Mouse (Mus musculus) cerebellum, adult 9-10 months (tissue): ENCODE results near the gene Xpo5.

Experiments
- DNase-seq: peaks from one replicate; pipeline ENCODE4 v3.0.0; 2022

Gene Xpo5

DNA sequence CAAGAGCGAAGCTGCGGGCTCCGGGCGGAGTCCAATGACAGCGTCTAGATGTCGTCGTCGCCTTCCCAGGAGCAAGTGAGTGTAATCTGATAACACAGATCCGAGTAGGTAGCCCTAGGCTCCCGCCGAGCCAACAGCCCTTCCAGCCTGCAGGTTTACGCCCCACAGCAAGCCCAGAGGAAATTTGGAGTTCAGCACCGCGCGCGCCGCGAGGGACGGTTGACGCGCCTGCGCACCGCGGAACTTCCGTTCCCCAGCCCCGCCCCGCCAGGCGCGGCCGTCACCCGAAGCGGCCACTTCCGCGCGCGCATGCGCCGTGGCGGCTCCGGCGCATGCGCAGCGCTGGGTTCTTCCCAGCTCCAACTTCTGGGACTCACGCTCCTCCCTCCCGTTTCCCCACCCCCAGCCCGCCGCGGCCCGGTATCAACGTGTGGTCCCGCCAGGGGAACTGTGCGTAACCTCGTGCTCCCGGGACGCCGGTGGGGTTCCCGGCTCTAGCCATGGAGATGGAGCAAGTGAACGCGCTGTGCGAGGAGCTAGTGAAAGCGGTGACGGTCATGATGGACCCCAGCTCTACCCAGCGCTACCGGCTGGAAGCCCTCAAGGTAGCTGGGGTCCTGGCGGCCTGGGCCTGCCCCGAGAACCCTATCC lies at the start of gene Xpo5, which contains the start of gene Polh:
TSS of gene Xpo5 (plus strand) at position 362 of the 651 bp plus-strand sequence.
TSS of gene Polh (minus strand) at position 225 of the 651 bp plus-strand sequence.
- peak; percentile 93 for DNase-seq

DNA sequence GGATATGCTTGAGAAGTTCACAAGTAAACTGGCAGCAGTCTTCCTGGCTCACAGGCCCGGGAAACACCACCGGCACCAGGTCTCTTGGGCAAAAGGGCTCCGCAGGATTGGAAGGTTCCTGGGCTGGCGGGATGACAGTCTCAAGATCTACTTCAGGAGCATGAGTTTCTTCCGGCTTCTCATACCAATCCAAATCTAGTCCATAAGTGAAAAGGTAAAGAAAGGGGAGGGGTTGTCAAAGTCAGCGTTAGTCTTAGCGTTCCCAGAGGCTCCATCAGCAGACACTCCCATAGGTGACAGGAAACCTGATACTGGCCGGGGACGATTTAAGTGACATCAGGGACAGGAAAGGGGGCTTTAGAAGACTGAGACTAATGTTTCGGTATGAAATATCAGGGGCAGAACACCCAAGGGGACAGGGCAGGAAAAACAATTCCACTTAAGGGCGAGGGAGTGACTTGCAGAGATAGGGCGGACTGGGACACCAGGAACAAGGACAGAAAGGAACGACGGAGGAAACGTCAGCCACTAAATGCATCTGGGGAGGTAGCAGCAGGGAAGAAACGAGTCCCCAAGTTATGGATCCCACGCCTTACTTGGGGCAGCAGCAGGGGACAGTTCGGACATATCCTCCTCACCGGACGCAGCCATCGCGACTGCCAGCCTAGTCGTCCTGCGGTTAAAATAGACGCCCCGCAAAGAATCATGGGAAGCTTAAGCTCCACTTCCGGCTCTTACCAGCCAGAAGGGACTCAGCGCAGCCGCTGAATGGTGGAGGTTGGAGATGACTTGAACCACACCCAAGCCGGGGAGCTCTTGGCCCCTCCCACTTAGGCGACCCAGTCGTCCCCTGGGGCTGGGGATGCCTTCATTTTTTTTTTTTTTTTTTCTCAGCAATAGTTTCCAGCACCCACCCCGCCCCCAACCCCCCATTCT lies 49.5 kb upstream of the Xpo5 start, which contains the start of gene Mad2l1bp:
TSS of gene Mad2l1bp (minus strand) at position 707 of the 936 bp plus-strand sequence.
- DNase-seq, result peak; percentile 87

DNA sequence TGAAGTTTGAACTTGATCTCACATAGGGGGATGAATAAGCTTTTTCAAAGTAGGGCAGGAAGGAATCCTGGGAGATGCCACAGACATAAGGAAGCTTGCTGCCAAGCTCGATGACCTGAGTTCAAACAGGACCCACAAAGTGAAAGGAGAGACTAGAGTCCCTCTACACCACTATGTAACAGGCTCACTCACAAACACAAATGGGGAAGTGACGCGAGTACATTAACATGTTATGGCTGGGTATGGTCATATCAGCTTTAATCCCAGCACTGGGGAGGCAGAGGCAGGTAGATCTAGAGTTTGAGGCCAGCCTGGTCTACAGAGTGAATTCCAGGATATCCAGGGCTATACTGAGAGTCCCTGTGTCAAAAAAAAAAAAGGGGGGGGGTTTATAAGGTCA lies 48.2 kb upstream of the Xpo5 start:
- DNase-seq, result no peak

DNA sequence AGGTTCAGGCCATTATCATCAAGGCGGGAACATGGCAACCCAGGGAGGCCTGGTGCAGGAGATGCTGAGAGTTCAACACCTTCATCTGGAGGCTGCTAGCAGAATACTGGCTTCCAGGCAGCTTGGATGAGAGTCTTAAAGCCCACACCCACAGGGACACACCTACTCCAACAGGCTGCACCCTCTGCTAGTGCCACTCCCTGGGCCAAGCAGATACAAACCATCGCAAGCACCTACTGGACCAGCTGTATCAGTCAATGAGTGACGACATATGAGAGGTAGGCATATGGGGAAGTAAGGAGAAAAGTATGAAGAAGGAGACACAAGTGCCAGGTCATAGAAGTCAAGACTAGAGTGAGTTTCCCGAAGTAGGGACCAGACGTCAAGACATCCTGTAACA lies 45.9 kb upstream of the Xpo5 start:
- DNase-seq, result no peak

DNA sequence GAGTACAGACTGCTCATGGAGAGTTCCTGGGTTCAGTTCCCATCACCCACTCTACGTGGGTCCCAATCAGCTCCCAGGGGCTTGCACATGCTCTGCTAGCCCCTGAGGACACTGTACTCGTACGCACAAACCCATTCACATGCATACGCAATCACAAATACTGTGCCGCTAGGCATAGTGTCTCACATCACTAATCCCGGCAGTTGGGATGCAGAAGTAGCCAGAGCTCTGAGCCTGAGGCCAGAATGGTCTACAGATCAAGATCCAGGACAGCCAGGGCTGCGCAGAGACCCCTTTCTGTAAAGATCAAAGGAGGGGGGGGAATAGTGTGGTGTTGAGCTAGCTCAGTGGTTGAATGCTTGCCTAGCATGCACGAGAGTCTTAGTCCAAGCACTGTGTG lies 45.5 kb upstream of the Xpo5 start:
- peak; percentile 26 for DNase-seq

DNA sequence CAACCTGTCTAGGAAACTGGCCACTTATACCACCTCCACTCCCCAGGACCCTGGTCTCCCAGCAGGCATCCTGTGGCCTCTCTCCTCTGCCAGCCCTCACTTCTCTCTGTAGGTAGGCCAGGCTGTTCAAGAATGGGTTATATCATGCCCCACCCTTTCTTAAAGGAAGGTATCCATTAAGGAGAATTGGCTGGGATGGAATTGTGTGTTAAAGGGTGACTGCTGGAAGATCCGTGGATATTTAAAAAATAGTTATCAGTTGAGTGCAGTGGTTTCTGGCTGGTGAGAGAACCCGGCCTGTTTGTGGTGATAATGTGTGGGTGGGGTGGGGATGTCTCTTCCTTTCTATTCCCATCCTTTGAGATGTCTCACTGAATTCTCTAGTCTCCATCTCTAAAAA lies 43.3 kb upstream of the Xpo5 start:
- peak; percentile 57 for DNase-seq

DNA sequence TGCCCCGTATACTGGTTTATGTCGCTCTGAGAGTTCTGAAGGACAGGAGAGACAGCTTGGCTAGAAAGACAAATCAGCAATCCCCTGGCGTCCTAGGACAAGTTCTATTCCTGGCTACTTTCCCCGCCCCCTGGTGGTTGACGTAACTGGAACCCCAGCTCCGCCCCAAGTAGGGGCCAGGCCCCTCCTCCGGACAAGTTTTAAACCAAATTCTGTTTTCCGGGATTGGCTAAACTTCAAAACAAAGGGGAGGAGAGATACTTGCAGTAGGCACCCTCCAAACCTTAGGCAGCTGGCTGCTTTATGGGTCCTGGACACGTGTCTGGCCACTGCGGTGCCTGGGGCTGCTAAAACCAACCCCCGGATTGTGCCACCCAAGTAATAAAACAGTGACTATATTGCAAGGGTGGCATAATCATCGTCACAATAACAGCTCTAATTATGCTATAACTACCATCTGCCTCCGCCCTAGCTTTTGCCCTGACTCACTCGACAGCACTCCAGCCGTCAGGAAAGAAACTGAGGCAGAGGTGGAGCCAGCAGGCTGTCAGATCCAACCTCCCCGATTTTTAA lies 42.4 kb upstream of the Xpo5 start:
- DNase-seq, result peak; percentile 90

DNA sequence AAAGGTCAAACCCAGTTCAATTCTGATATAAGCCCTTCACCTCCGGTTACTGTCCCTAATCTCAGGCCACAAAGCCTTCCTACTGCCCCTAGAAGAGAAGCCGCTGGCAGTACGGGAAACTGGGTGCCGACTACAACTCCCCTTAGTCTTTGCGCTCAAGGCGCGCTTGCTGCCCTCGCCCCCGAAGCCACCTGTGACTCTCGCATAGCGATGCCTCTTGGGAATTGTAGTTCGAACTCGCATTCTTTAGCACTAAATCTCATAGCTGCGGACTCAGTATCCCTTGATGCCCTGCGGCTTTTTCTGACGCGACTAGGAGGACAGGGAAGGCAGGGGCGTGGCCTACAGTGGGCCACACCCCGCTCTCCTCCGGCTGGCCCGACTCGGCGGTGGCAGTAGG lies 41.9 kb upstream of the Xpo5 start, which contains the start of gene Gtpbp2:
TSS of gene Gtpbp2 (plus strand) at position 347 of the 400 bp plus-strand sequence.
- DNase-seq, result peak; percentile 100

DNA sequence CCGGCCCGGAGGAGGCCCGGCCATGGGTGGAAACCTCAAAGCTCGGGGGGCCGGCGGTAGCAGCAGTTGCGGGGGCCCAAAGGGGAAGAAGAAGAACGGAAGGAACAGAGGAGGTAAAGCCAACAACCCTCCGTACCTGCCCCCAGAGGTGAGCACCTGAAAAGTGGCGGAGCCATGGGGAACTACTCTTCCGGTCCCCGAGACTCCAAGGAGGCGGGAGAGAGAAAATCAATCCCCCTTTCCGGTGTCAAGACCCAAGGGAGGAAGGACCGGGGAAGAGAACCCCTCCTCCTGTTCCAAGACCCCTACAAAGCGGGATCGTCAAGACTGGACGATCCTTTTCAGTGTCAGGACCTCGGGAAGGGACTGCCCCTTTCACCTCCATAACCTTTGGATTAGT lies 41.4 kb upstream of the Xpo5 start:
- DNase-seq, result no peak

DNA sequence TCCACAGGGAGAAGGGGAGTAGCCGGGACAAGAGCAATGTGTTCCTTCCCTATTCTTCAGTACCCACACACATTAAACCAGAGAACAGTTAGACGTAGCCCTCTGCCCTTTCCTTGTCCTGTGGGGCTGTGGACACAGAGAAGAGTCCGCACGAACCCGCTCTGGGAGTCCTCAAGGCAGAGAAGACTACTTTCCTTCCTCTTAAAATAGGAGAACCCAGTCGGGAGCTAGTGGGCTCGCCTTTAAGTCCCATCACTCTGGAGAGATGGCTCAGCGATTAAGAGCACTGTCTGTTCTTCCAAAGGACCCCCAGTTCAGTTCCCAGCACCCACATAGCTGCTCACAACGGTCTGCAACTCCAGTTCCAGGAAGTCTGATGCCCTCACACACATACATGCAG lies 40.9 kb upstream of the Xpo5 start:
- no peak for DNase-seq

DNA sequence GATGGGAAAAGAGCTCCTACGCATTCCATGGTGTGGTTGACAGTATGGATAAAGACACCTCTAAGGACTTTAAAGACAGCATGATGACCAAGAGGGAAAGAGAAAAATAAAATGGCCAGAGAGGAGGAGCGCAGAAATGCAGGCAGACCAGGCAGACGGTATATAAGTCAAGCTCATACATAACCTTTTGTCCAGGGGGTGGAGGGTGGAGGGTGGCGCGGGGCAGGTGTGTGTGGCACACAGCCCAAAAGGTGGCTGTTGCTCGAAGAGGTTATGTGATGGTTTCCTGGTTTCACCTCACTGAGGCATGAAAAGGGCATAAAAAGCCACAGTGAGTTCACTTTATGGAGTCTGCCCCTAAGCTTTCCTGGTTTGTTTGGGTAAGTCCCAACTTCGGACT lies 40.0 kb upstream of the Xpo5 start:
- DNase-seq, result peak; percentile 53

DNA sequence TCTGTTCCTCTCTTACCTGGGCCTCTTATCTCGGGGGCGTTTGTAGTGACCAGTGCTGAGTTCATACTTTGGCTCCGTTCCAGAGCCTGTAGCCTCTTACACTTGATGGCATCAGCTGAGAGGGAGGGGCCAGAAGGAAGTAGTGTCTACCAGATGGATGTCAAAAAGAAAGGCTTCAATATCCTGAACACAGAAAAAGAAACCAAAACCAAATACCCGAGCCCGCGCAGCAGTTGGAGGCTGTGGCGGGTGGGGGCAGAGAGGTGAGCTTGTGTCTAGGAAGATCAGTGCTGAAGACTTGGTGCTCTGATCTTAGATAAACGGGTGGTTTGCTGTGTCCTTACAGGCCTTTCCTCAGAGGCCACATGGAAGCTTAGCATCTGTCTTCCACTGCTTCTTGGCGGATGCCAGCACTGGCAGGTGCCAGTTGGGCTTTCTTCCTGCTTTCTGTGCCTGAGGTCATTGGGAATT lies 39.6 kb upstream of the Xpo5 start:
- peak; percentile 60 for DNase-seq

DNA sequence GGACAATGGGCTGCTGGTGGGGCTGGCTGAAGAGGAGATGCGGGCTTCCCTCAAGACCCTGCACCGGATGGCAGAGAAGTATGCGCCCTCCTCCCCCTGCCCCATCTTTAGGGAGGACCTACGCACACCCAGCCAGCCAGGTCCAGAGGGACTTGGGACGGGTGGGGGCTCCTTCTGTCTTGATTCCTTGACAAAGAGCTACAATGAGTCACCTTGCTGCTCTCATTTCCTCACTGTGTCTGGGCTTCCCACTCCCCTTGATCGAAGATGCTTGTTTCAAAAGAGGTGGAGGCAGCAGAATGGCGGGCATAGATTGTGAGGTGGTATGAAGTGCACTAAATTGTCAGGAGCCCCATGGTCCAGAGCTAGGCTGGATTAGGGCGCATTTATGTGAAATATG lies 38.3 kb upstream of the Xpo5 start:
- peak; percentile 25 for DNase-seq

DNA sequence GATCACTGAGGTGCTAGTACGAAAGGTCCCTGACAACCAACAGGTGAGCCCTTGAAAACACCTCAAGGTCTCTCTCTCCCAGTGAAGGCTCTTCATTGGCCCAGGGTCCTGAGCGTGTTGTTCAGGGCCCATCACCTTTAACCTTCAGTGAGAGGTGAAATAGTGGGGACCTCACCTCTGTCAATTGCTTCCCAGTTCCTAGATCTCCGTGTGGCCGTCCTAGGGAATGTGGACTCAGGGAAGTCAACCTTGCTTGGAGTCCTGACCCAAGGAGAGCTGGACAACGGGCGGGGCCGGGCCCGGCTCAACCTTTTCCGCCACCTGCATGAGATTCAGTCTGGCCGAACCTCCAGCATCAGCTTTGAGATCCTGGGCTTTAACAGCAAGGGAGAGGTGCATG lies 37.8 kb upstream of the Xpo5 start:
- DNase-seq, result no peak

DNA sequence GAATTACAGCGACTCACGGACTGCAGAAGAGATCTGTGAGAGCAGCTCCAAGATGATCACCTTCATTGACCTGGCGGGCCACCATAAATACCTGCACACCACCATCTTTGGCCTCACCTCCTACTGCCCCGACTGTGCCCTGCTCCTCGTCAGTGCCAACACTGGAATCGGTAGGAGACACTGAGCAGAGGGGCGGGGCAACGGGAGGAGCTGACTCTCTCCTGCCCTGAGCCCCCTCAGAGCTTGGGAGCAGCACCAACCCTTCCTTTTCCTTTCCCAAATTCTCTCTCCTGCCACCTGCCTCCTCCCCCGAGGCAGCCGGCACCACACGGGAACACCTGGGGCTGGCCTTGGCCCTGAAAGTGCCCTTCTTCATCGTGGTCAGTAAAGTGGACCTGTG lies 37.1 kb upstream of the Xpo5 start:
- no peak for DNase-seq

DNA sequence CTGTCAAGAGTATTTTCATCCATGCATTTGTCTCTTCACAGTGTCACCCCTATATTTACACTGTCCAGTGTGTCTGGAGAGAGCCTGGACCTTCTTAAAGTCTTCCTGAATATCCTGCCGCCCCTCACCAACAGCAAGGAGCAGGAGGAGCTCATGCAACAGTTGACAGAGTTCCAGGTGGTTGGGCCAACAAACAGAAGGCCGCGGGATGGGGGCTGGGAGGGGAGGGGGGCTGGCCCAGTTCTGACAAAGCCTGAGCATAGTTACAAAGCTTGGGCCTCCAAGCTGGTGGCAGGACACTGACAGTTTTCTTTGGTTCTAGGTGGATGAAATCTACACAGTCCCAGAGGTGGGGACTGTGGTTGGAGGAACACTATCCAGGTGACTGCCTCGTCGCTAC lies 36.3 kb upstream of the Xpo5 start:
- DNase-seq, result no peak

DNA sequence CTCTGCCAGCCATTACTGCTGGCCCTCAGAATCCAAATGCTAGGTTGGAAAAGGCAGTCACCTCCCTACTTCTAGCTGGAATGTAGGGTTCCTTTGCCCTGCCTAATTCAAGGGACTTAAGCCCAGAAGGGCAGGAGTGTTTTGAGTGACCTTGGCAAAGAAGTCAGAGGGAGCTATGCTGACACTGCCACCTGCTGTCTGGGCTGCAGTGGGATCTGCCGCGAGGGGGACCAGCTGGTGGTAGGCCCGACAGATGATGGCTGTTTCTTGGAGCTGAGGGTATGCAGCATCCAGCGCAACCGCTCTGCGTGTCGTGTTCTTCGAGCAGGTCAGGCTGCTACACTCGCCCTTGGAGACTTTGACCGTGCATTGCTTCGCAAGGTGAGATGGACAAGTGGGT lies 35.6 kb upstream of the Xpo5 start:
- peak; percentile 28 for DNase-seq

DNA sequence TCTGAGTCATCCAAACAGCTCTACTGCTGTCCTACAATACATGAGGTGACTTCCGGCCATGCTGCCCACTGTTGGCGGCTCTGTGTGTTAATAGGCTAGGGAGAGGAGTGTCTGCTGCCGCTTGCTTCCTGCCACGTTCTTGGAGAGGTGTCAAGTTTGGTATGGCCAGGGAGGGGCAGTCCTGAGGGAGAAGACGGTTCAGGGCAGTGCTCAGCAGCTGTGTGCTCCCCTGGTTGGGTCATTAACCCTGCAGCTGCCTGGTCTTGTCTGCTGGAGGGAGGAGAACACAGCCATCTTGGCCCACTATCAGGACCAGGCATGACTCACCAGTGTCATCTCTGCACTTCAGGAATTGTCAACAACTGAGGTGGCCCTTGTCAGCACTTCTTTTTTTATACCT lies 34.3 kb upstream of the Xpo5 start:
- peak; percentile 28 for DNase-seq

DNA sequence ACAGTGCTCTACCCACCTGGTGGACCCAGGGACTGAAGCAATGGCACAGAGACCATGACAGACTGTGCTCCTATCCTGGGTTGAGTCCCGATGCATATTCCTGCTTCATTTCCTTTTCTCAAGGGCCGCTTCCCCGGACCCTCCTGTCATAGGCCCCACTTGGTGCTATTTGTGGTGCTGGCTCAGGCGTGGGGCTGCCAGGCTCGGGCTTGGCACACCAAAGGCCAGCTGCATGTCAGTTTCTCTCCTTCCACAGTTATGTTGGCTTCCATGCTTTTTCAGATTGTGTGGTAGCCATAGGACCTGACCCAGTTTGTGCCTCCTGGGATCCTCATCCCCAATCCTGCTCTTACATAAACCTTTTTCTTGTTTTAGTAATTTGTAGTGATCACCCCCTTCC lies 33.8 kb upstream of the Xpo5 start:
- DNase-seq, result no peak

DNA sequence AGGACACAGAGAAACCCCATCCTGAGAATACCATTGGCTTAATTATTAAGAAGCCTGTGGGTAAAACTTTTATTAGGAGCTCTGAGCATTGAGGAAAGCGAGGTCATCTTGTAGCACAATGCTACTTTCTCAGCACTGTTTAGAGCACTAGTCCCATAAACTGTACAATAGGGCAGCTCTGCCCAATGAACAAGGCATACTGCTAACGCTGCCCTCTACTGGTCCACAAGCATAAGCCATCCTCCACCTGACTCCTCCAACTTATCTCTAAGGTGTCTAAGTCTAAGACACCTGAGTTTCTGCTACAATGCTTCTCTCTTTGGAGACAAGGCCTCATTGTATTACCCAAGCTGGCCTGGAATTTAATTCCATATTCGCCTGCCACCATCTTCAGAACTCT lies 32.0 kb upstream of the Xpo5 start:
- DNase-seq, result peak; percentile 32

DNA sequence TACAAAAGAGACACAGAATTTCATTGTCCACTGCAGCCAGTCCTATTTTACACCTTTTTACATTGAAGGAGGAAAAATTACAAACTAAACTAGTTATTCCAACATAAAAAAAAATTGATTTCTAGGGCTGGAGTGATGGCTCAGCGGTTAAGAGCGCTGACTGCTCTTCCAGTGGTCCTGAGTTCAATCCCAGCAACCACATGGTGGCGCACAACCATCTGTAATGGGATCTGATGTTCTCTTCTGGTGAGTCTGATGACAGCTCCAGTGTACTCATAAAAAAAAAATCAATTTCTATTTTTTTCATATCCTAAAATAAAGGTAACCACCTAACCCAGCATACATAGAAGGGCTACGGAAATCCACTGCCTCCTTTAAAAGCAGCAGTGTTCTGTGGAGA lies 20.3 kb upstream of the Xpo5 start:
- DNase-seq, result no peak

DNA sequence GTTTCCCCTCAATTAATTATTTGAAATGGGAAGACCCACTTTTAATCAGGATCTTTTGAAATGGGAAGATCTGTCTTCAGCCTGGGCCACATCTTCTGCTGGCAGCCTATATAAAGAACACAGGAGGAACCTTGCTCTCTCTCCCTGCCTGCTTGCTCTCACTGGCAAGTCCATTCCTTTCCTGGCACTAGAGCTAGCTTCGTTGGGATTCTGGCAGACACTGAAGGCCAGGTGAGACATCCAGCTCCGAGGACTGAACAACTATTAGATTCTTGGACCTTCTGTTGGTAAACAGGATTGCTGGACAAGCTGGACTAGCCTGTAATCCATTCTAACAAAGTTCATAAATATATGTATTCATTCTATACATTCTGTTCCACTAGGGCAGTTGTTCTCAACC lies 13.8 kb upstream of the Xpo5 start:
- DNase-seq, result no peak

DNA sequence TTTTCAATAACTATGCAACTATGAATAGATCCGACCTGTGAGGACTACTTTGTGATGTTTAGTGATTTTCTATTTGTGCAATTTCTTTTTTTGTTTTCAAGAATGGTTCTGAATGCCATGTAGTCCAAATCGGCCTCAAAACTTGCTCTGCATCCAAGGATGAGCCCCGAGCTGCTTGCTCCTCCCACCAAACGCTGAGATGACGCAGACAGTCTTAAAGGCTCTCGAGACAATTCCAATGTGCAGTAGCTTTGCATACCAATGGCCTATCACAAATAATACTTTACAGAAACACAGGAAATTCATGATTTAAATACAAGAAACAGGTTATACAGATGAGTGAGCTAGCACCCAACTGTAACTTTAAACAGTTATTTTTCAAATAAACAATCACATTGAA lies 1.4 kb upstream of the Xpo5 start:
- no peak for DNase-seq

DNA sequence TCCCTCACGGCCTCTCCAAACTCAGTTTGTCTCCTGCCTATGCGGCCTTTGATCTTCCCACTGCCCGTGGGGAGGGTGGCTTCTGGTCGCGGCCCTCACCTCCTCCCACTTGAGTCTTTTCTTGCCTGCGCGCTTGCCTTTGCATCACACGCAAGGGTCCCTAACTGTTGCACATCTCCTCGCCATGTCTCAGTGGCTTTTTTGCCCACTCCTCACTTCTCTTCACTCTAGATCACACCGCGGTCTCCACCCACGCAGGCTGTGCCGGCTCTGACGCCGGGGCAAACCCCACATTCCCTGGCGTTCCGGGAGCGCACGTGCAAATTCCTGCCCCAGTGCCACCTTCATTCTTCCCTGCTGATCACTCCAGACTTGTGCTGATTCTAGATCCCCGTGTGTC lies 496 bp downstream of the Xpo5 start:
- DNase-seq, result no peak
